Mouse (Mus musculus) lung, postnatal 10 days (tissue): ENCODE data around the gene Wdhd1.

ENCODE experiments used
- DNase-seq: peaks from one replicate; pipeline ENCODE4 v3.0.0; 2021

The Wdhd1 gene

GRCm38 (mm10) chr14:47279058-47279457 is 2.4 kb upstream of the Wdhd1 start:
- no peak for DNase-seq

GRCm38 (mm10) chr14:47276036-47276603 is 537 bp downstream of the Wdhd1 start:
- DNase-seq, result peak; percentile 4

GRCm38 (mm10) chr14:47275417-47275816 is 1.2 kb downstream of the Wdhd1 start:
- no peak for DNase-seq

- DNase-seq, result no peak
Measured at GRCm38 (mm10) chr14:47273751-47274150, 2.9 kb downstream of the Wdhd1 start.

GRCm38 (mm10) chr14:47269706-47270105 is 7.0 kb downstream of the Wdhd1 start:
- DNase-seq, result no peak

- DNase-seq, result no peak
Measured at GRCm38 (mm10) chr14:47269056-47269455, 7.6 kb downstream of the Wdhd1 start.

GRCm38 (mm10) chr14:47265829-47266228 is 10.8 kb downstream of the Wdhd1 start:
- DNase-seq, result no peak

- no peak for DNase-seq
Measured at GRCm38 (mm10) chr14:47264866-47265265, 11.8 kb downstream of the Wdhd1 start.

GRCm38 (mm10) chr14:47249839-47250238 is 26.8 kb downstream of the Wdhd1 start:
- peak; percentile 22 for DNase-seq

- peak; percentile 14 for DNase-seq
Measured at GRCm38 (mm10) chr14:47242753-47243152, 33.9 kb downstream of the Wdhd1 start.

GRCm38 (mm10) chr14:47241046-47241445 is 35.6 kb downstream of the Wdhd1 start:
- no peak for DNase-seq

- DNase-seq, result no peak
Measured at GRCm38 (mm10) chr14:47240600-47240999, 36.1 kb downstream of the Wdhd1 start.

GRCm38 (mm10) chr14:47237286-47237685 is 39.4 kb downstream of the Wdhd1 start:
- no peak for DNase-seq

- DNase-seq, result no peak
Measured at GRCm38 (mm10) chr14:47236491-47236890, 40.2 kb downstream of the Wdhd1 start.

GRCm38 (mm10) chr14:47234526-47235250 is 42.0 kb downstream of the Wdhd1 start:
- DNase-seq, result no peak

GRCm38 (mm10) chr14:47234032-47234431 is 42.6 kb downstream of the Wdhd1 start:
- DNase-seq, result no peak

GRCm38 (mm10) chr14:47233602-47234001 is 43.1 kb downstream of the Wdhd1 start:
- DNase-seq, result no peak

GRCm38 (mm10) chr14:47229796-47230376 is 46.8 kb downstream of the Wdhd1 start:
- no peak for DNase-seq

- no peak for DNase-seq
Measured at GRCm38 (mm10) chr14:47225931-47226330, 50.7 kb downstream of the Wdhd1 start.

- peak; percentile 32 for DNase-seq
Measured at GRCm38 (mm10) chr14:47224476-47225325, 52.0 kb downstream of the Wdhd1 start.

- no peak for DNase-seq
Measured at GRCm38 (mm10) chr14:47222631-47223450, 53.8 kb downstream of the Wdhd1 start.

GRCm38 (mm10) chr14:47221567-47221966 is 55.1 kb downstream of the Wdhd1 start:
- no peak for DNase-seq
